Mouse (Mus musculus) midbrain, embryonic 10.5 days (tissue): ENCODE results near the gene Zfp619. TPM values are rescaled to one million over a fixed set of nuclear protein-coding genes. Genes with fewer than 3 reads are reported as not detected.
"Not testable (repeated sequence)": the region's sequence is repeated elsewhere in the genome, so short reads cannot be mapped to it uniquely, and the experiment has no call there.

Experiments
- DNase-seq: peaks from one replicate; pipeline ENCODE4 v3.0.0-alpha.2; 2017; ENCODE audit warnings: low spot score
- H3K27ac ChIP-seq: fragments of 300-500 bp; sonication (generic); replicated peaks from 2 replicates; pipeline ENCODE4 v1.5.1; 2016; ENCODE audit warnings: mild to moderate bottlenecking
- H3K27me3 ChIP-seq: fragments of 300-500 bp; sonication (generic); 2 replicates; pipeline ENCODE4 v1.6.1; 2016; ENCODE audit warnings: low read depth, mild to moderate bottlenecking; ENCODE audit not compliant: poor library complexity, severe bottlenecking
- H3K36me3 ChIP-seq: fragments of 300-500 bp; sonication (generic); 2 replicates; pipeline ENCODE4 v1.6.1; 2016; ENCODE audit warnings: mild to moderate bottlenecking, moderate library complexity
- H3K4me1 ChIP-seq: fragments of 300-500 bp; sonication (generic); 2 replicates; pipeline ENCODE4 v1.6.1; 2016
- H3K4me3 ChIP-seq: fragments of 300-500 bp; sonication (generic); 2 replicates; pipeline ENCODE4 v1.5.1; 2016; ENCODE audit warnings: mild to moderate bottlenecking, moderate library complexity
- H3K9me3 ChIP-seq: fragments of 300-500 bp; sonication (generic); replicated peaks from 2 replicates; pipeline ENCODE4 v1.6.1; 2016; ENCODE audit warnings: mild to moderate bottlenecking
- WGBS: fragments of 180-500 bp; shearing (Covaris S2); methylation state at CpG from one replicate; pipeline ENCODE4 v1.1.7; 2016; 5-methylcytosine and 5-hydroxymethylcytosine counted together
- polyA plus RNA-seq: library from polyadenylated mRNA; unstranded; fragments of >200 nt; fragmentation: Nextera tagmentation; extraction: Ambion mirVana; gene quantifications from 2 replicates; pipeline ENCODE4 v1.2.1, GENCODE M21; 2016

Zfp619 gene
- polyA plus RNA-seq, 1 experiment from 2014 or later: 2.7 TPM

DNA sequence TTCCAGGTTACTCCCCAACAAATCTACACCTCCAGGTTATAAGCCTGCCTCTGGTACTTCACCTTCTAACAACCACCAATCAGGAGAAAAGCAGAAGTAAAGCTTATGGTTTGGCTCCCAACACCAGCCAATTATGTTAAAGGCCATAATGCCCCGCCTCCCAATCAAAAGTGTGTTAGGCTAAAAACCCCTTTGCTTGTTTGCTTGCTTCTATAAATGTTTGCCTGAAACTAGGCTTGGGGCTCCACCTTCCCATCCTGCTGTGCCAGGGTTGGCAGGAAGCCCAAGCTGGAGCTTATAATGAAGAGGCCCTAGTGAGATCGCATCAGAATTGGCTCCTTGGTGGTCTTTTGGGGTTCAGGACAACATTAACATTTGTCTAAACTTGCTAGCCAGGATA is 31.8 kb downstream of the Zfp619 start:
- 0 out of 2 replicates have a peak, but pooled peaks cover under 1% of the 10 kb centered on the region for H3K36me3 ChIP-seq
- no peak overlapping the region for H3K27ac ChIP-seq
- no peaks in the 10 kb centered on the region for H3K27me3 ChIP-seq
- no peak overlapping the region for H3K4me3 ChIP-seq
- DNase-seq: no peak
- H3K4me1 ChIP-seq: peaks cover 25% of the 10 kb centered on the region
- no peaks in the 10 kb centered on the region for H3K9me3 ChIP-seq
- 92% methylated on average over 2 of the region's 2 CpGs for WGBS

DNA sequence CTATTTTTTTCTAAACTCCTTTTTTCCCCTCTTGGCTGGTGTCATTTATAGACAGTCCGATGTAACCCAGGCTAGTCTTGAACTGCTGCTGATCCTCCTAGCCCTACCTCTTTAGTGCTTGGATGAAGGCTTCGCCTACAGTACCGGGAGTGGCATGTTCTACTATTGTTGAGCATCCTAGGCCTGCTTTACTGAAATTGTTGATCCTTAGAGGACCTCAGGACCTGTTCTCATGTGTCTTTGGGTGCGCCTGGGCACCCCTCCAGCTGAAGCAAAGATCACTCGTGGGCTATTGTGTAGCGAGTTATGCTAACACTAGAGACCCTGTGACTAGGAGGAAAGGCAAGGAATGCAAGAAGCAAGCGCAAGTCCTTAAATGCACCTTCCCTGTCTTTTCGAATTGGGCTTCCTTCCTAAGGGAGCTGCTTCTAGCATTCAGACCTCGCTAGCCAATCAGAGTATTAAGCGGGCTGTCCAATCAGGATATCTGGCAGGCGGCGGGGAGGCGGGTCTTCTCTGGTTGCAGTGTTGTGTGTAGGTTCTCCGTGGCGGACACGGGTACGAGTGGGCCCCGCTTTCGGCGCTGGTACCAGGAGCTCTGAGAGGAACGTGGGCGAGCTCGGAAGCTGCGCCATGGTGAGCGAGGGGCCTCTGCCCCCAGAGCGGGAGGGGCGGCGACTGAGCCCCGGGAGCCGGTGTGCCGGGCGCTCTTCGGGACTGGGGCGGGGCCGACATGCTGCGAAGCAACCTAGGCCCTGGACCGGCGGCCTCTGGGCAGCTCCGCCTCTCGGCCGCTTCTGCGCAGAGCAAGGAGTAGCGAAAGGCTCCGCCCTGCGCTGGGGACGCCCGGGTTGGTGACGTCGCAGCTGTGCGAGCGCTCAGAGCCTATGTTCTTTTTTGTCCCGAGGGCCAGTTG is 34.7 kb downstream of the Zfp619 start:
- peak overlapping the region; percentile 75 for H3K4me3 ChIP-seq
- no peaks in the 10 kb centered on the region for H3K27me3 ChIP-seq
- H3K4me1 ChIP-seq: peaks cover 15% of the 10 kb centered on the region
- 3% methylated on average over 52 of the region's 52 CpGs for WGBS
- peak overlapping the region; percentile 94 for H3K27ac ChIP-seq
- peak; percentile 93 for DNase-seq
- H3K9me3 ChIP-seq: no peaks in the 10 kb centered on the region
- H3K36me3 ChIP-seq: peaks cover 27% of the 10 kb centered on the region

DNA sequence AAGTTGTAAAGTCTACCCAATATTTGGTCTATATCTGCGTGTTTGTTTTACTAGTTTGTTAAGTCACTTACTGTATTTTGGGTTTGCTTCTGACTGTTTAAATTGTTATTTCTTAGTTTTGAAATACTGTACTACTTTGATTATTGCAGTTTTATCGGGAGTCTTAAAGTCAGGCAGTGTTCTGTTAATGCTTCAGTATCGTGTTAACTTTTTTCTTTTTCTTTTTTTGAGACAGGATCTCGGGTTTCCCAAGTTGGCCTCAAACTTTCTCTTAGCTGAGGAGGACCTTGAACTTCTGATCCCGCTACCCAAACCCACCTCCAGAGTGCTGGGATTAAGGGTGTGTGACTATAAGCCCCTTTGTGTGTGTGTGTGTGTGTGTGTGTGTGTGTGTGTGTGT is 35.4 kb downstream of the Zfp619 start:
- WGBS: 23% methylated on average over 5 of the region's 5 CpGs

DNA sequence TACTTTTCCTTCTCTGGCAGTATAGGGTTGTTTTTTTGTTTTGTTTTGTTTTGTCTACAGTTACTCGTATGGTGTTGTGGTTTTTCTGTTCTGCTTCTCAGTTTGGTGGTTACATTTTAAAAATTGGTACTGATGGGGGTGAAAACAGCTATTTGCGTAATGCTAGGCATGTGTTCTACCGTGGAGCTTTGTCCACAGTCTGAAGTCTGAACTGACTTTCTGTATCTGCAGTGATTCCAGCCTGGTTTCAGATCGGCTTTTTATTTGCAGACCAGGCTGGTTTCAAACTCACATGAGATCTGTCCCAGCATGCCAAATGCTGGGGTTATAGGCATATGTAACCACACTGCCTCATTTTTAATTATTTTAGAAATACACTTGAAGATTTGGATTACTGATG is 36.3 kb downstream of the Zfp619 start:
- Histone ChIP-seq H3K9me3 (no peaks in the 10 kb centered on the region), H3K27me3 (no peaks in the 10 kb centered on the region), H3K36me3 (peaks cover 36% of the 10 kb centered on the region), H3K27ac (no peak overlapping the region), H3K4me1 (peaks cover 16% of the 10 kb centered on the region), H3K4me3 (0 out of 2 replicates have a peak overlapping the region, but pooled peaks have one; percentile 7)
- DNase-seq: no peak
- WGBS: 88% methylated on average over 4 of the region's 4 CpGs

More for the DNA sequence above, 35.4 kb downstream of the Zfp619 start:
- Histone ChIP-seq H3K4me1 (peaks cover 15% of the 10 kb centered on the region), H3K9me3 (no peaks in the 10 kb centered on the region), H3K36me3 (peaks cover 33% of the 10 kb centered on the region), H3K27me3 (no peaks in the 10 kb centered on the region), H3K4me3 (peak overlapping the region; percentile 75), H3K27ac (peak overlapping the region; percentile 94)
- DNase-seq: no peak

DNA sequence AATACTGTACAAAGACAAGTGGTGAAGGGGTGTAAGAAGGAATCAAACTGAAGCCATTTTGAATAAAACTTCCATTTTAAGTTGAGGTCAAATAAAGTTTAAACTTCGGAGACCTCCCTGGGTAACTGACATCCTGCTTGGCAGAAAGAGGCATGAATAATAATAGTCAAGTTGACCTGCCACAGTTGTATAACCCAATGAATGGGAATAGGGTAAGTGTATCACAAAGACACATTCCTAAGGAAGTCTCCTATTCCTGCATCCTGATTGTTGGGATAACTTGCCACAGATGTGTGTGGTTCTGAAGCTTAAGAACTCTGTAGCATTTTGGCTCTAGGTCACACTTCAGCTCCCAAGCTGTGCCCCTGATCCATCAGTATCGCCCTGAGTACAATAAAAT is 62.5 kb downstream of the Zfp619 start:
- Histone ChIP-seq H3K9me3 (no peaks in the 10 kb centered on the region), H3K36me3 (no peaks in the 10 kb centered on the region), H3K4me3 (no peak overlapping the region), H3K4me1 (no peaks in the 10 kb centered on the region), H3K27ac (no peak overlapping the region), H3K27me3 (no peaks in the 10 kb centered on the region)
- no peak for DNase-seq
- WGBS: 81% methylated on average over 2 of the region's 2 CpGs

DNA sequence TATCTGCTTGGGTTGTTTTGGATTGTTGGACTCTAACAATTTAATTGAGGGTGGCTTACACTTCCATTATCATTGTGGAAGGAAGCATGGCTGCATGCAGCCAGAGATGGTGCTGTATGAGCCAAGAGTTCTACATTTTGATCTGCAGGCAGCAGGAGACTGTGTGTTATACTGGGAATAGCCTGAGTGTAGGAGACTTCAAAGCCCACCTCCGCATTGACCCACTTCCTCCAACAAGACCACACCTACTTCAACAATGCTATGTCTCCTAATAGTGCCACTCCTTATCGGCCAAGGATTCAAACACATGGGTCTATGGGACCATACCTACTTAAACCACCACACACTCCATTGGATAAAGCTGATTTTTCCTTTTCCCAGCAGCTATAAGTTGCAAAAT is 63.0 kb downstream of the Zfp619 start:
- WGBS: 86% methylated on average over 2 of the region's 2 CpGs
- H3K4me1 ChIP-seq: no peaks in the 10 kb centered on the region
- no peaks in the 10 kb centered on the region for H3K27me3 ChIP-seq
- H3K9me3 ChIP-seq: no peaks in the 10 kb centered on the region
- no peak overlapping the region for H3K27ac ChIP-seq
- no peaks in the 10 kb centered on the region for H3K36me3 ChIP-seq
- no peak overlapping the region for H3K4me3 ChIP-seq
- DNase-seq: no peak

DNA sequence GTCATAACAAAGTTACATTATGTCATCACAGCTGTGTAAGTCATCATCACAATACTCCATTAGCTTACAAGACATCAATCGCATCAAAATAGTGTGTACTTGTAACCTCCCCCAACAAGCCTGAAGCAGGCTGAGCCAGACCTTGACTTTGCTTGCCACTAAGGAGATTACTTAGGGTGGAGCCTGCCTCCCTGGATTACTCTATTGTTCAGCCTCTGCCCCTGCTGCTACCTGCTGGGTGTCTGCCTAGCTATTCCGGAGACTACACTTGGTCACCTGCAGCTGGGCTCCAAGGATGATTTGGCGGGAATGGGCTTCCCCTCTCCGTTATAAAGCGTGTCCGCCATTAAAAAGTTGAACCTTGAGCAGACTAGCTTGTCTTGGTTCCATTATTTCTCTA is 69.3 kb downstream of the Zfp619 start:
- not testable (repeated sequence) for H3K4me3 ChIP-seq, DNase-seq, H3K36me3 ChIP-seq, H3K27ac ChIP-seq, H3K9me3 ChIP-seq, H3K4me1 ChIP-seq
- WGBS: 40% methylated on average over 6 of the region's 6 CpGs
- H3K27me3 ChIP-seq: peaks cover 12% of the 10 kb centered on the region; the same call in 1 of the 2 replicates

DNA sequence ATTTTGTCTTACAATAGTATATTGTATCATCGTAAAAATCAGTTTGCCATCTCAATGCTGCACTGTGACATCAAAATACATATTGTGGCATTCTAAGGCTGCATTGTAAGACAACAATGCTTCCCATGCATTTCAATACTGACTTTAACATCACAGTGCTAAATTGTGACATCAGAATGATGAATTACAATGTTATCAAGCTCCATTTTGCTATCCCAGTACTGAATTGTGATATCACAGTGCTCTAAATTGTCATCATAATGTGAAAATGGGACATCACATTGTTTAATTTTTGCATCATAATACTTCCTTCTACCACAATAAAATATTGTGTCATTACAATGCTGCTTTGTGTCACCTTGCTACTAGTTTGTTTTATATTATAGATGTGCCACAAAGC is 70.5 kb downstream of the Zfp619 start:
- H3K4me3 ChIP-seq: peak overlapping the region; percentile 58
- no peaks in the 10 kb centered on the region for H3K36me3 ChIP-seq
- no peak overlapping the region for H3K27ac ChIP-seq
- no peaks in the 10 kb centered on the region for H3K9me3 ChIP-seq
- DNase-seq: no peak
- no peaks in the 10 kb centered on the region for H3K4me1 ChIP-seq
- peaks cover 12% of the 10 kb centered on the region; the same call in 1 of the 2 replicates for H3K27me3 ChIP-seq
- WGBS: 86% methylated on average over 1 of the region's 1 CpGs

DNA sequence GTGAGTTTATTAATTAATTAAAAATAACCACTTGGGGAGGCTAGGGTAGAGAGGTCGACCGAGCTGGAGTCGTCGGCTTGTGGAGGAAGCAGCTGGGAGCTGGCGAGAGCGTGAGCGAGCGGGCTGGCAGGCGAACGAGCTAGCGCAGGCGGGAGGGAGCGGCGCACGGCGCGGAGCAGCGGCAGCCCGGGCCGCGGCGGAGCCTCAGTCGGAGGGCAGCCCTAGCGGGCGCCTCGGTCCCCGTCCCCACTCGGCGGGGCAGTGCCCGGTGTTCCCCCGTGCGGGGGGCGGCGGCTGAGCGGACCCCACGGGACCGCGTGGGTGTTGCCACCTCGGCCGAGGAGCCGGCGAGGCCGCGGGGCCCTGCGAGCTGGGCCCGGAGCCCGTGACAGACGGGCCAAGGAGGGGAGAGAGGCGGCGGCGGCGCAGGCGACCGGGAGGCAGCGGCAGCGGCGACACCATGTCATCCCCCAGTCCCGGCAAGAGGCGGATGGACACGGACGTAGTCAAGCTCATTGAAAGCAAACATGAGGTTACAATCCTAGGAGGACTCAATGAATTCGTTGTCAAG is 71.0 kb downstream of the Zfp619 start:
- DNase-seq: peak; percentile 57
- under 1% methylated on average over 30 of the region's 62 CpGs for WGBS
- H3K9me3 ChIP-seq, H3K36me3 ChIP-seq, H3K4me1 ChIP-seq: not testable (repeated sequence)
- Histone ChIP-seq H3K4me3 (peak overlapping the region; percentile 58), H3K27ac (peak overlapping the region; percentile 79), H3K27me3 (peaks cover 12% of the 10 kb centered on the region; the same call in 1 of the 2 replicates)

DNA sequence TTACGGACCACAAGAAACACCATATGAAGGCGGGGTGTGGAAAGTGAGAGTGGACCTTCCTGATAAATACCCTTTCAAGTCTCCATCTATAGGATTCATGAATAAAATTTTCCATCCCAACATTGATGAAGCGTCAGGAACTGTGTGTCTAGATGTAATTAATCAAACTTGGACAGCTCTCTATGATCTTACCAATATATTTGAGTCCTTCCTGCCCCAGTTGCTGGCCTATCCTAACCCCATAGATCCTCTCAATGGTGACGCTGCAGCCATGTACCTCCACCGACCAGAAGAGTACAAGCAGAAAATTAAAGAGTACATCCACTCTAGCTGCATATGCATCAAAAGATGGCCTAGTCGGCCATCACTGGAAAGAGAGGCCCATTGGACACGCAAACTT is 71.5 kb downstream of the Zfp619 start:
- peak overlapping the region; percentile 58 for H3K4me3 ChIP-seq
- H3K27ac ChIP-seq, H3K9me3 ChIP-seq, H3K36me3 ChIP-seq, H3K4me1 ChIP-seq, DNase-seq: not testable (repeated sequence)
- peaks cover 12% of the 10 kb centered on the region; the same call in 1 of the 2 replicates for H3K27me3 ChIP-seq
- WGBS: 54% methylated on average over 7 of the region's 7 CpGs

Other genes with a start within 250 kb of the Zfp619 start
- not detected in 2 replicates for gene Gm5114, start 104.6 kb upstream of the Zfp619 start, polyA plus RNA-seq